Mouse (Mus musculus) ovary, postnatal 10 days (tissue): ENCODE results near the gene Fam243.

Experiments used
- DNase-seq: peaks from one replicate; pipeline ENCODE4 v3.0.0; 2022; ENCODE audit warnings: low spot score

Gene Fam243

GRCm38 (mm10) chr16:92319353-92320109 is 1.7 kb downstream of the Fam243 start:
- no peak for DNase-seq

- DNase-seq, result no peak
Observed at GRCm38 (mm10) chr16:92316049-92316738, 5.0 kb downstream of the Fam243 start.

GRCm38 (mm10) chr16:92313953-92314741 is 7.1 kb downstream of the Fam243 start:
- no peak for DNase-seq

GRCm38 (mm10) chr16:92309126-92309525 is 12.1 kb downstream of the Fam243 start:
- DNase-seq, result no peak

- DNase-seq, result no peak
Observed at GRCm38 (mm10) chr16:92307947-92308346, 13.3 kb downstream of the Fam243 start.

- no peak for DNase-seq
Observed at GRCm38 (mm10) chr16:92305519-92305918, 15.7 kb downstream of the Fam243 start.

- DNase-seq, result no peak
Observed at GRCm38 (mm10) chr16:92302506-92302905, 18.7 kb downstream of the Fam243 start.

- DNase-seq, result no peak
Observed at GRCm38 (mm10) chr16:92301989-92302388, 19.3 kb downstream of the Fam243 start.

GRCm38 (mm10) chr16:92301412-92301806 is 19.8 kb downstream of the Fam243 start:
- DNase-seq, result peak; percentile 14

- peak; percentile 70 for DNase-seq
Observed at GRCm38 (mm10) chr16:92300649-92301411, 20.4 kb downstream of the Fam243 start, which contains the start of gene Smim11. Gene Smim11, plus strand, starts transcription at chr16:92301286.

GRCm38 (mm10) chr16:92295328-92295727 is 25.9 kb downstream of the Fam243 start:
- no peak for DNase-seq

GRCm38 (mm10) chr16:92294267-92294970 is 26.8 kb downstream of the Fam243 start:
- DNase-seq, result no peak

- no peak for DNase-seq
Observed at GRCm38 (mm10) chr16:92292101-92292500, 29.1 kb downstream of the Fam243 start, which contains the start of gene Kcne2. Gene Kcne2, plus strand, starts transcription at chr16:92292389.

GRCm38 (mm10) chr16:92290045-92290444 is 31.2 kb downstream of the Fam243 start:
- no peak for DNase-seq

GRCm38 (mm10) chr16:92288778-92289177 is 32.5 kb downstream of the Fam243 start:
- no peak for DNase-seq

GRCm38 (mm10) chr16:92286609-92287008 is 34.6 kb downstream of the Fam243 start:
- peak; percentile 90 for DNase-seq

- no peak for DNase-seq
Observed at GRCm38 (mm10) chr16:92285068-92285467, 36.2 kb downstream of the Fam243 start.

- no peak for DNase-seq
Observed at GRCm38 (mm10) chr16:92282671-92283070, 38.6 kb downstream of the Fam243 start.

- no peak for DNase-seq
Observed at GRCm38 (mm10) chr16:92275526-92275925, 45.7 kb downstream of the Fam243 start.

- no peak for DNase-seq
Observed at GRCm38 (mm10) chr16:92274516-92274915, 46.7 kb downstream of the Fam243 start.
